Mouse (Mus musculus): ENCODE measurements around the gene Sh2d5. TPM values are rescaled to one million over a fixed set of nuclear protein-coding genes. Genes with fewer than 3 reads are reported as not detected.
A peak's percentile ranks its signal among the peaks of the same experiment; 100 is the strongest.

Sh2d5 gene
- total RNA-seq, 2 experiments from 2014 or later = 3.7 to 4.5 TPM

GRCm38 (mm10) chr4:138258663-138259062 is 8.5 kb downstream of the Sh2d5 start:
- DNase-seq (ENCODE audit: low spot score in 2 of 2) = no peak

DNA sequence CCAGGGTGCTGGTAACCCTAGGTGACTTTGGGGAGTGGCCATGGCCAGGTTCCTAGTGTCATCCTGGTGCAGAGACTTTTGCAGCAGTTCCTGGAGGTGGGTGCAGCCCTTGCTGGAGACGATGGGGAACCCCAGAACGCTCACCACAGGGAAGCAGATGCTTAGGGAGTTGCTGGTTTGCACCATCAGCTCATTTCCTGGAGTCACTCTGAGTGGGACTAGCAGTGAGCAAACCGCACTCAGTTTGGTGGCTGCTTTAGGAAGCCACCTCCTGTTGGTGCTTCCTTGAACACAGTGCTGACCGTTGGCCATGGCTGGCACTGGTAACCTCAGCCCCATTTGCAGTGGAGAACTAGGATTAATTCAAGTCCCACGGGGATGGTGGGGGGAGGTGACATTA is 9.3 kb downstream of the Sh2d5 start:
- no peak for DNase-seq (ENCODE audit: low spot score in 2 of 2)

DNA sequence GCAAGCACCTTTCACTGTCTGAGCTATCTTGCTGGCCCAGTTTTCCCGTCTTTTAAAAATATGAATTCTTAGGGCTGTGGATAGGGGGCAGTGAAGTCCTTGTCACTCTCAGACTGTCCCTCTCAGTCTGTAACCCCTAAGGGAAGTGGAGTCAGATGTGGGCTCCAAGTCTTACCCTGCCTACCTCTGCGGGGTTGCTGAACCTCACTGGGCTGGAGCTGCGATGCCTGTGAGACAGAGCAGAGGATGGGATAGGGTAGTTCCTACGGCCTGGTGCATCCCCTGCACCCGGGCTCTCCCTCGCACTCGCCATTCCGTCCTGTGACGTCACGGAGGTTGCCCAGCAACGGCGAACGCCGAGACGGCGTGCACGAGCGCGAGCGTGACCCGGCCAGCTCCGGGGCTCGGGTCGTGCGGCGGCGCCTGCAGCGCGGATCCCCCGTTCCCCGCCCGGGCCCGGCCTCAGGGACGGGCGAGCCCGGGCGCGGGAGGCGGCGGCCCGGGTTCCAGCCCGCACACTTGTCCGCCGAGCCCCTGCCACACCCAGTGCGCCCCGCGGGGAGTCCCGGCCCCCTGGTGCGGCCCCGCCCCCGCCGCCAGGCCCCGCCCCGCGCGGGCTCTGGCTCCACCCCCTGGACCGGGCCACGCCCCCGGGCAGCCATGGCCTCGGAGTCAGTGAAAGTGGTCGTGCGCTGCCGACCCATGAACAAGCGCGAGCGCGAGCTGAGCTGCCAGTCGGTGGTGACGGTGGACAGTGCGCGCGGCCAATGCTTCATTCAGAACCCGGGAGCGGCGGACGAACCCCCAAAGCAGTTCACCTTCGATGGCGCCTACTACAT is 11.9 kb downstream of the Sh2d5 start:
- peak; percentile 78 to 87 for DNase-seq (ENCODE audit: low spot score in 2 of 2)

DNA sequence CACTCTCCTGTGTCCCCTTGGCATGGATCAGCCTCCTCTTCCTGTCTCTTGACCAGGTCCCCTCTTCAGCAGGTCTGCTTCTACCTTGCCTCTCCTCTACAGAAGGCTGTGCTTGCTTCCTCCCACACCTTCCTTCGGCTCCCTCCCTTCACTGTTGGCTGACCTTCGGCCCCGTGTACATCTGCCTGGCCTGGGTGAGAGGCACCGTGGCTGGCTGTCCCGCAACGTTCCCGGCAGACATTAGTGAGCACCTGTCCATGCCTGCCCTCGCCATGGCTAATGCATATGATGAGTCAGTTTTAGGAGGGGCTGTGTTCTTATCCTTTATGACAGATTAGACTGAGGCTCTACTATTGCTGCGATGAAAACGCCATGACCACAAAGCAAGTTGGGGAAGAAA is 17.7 kb downstream of the Sh2d5 start:
- no peak for DNase-seq (ENCODE audit: low spot score in 2 of 2)

- no peak for DNase-seq (ENCODE audit: low spot score in 2 of 2)
Observed at GRCm38 (mm10) chr4:138272011-138272997, 22.1 kb downstream of the Sh2d5 start.

- no peak for DNase-seq (ENCODE audit: low spot score in 2 of 2)
Observed at GRCm38 (mm10) chr4:138278346-138278745, 28.1 kb downstream of the Sh2d5 start.

DNA sequence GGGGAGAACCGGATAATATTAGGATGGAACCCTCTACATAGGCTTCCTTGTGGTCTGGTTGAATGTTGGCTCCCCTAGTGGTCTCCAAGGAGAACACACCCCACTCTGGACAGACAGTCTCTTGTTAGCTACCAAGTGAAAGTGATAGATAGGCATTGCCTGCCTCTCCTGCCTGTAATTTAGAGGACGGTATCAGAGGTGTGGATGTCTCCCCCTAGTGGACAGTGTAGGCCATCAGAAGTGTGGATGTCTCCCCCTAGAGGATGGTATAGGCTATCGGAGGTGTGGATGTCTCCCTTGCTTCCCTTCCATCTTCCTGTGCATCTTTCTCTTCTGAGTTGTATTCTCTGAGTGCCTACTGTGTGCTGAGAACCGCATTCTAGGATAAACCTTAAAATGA is 32.6 kb downstream of the Sh2d5 start:
- DNase-seq (ENCODE audit: low spot score in 2 of 2) = peak in 1 of 2 experiments; percentile 64

DNA sequence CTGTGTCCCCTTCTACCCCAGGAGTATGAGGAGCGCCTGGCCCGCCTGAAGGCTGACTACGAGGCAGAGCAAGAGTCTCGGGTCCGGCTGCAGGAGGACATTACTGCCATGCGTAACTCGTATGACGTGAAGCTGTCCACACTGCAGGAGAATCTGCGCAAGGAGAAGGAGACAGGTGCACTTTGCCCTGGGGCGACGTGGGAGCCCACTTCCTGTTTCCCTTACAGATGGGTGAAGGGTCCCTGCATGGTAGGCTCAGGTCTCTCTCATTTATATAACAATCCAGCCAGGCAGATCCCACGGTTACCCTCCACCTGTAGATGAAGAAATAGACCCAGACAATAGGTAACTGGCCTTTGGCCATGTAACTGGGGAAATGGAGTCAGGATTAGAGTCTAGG is 36.2 kb downstream of the Sh2d5 start:
- DNase-seq (ENCODE audit: low spot score in 2 of 2) = no peak

DNA sequence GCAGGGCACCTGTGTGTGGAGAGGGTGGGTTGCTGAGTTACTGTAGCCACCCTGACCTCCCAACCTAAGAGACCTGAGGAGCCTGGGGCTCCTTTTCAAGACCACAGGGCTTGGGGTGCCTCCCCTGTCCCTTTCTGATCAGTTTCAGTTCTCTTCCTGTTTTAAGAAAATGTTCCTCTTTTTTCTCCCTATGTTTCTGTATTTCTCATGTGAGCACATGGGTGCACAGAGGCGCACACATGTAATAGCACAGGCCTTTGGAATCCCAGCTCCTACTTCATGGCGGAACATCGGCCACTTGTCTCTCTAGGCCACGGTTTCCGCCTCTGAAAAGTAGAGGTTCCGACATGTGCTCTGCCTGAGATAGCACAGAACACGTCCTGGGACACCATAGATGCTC is 38.5 kb downstream of the Sh2d5 start:
- no peak for DNase-seq (ENCODE audit: low spot score in 2 of 2)

DNA sequence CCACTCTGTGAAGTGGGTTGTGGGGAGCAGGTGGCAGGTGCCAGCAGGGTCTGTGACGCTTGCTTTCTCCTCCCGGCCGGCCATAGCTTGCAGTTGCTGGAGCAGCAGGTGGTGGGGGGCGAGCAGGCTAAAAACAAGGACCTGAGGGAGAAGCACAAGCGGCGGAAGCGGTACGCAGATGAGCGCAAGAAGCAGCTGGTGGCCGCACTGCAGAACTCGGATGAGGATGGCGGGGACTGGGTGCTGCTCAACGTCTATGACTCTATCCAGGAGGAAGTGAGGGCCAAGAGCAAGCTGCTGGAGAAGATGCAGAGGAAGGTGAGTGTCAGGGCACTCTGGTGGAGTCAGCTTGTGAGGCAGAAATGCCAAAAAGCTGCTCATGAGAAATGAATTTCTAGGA is 41.8 kb downstream of the Sh2d5 start:
- no peak for DNase-seq (ENCODE audit: low spot score in 2 of 2)

- no peak for DNase-seq (ENCODE audit: low spot score in 2 of 2)
Observed at GRCm38 (mm10) chr4:138293261-138293948, 43.2 kb downstream of the Sh2d5 start.

DNA sequence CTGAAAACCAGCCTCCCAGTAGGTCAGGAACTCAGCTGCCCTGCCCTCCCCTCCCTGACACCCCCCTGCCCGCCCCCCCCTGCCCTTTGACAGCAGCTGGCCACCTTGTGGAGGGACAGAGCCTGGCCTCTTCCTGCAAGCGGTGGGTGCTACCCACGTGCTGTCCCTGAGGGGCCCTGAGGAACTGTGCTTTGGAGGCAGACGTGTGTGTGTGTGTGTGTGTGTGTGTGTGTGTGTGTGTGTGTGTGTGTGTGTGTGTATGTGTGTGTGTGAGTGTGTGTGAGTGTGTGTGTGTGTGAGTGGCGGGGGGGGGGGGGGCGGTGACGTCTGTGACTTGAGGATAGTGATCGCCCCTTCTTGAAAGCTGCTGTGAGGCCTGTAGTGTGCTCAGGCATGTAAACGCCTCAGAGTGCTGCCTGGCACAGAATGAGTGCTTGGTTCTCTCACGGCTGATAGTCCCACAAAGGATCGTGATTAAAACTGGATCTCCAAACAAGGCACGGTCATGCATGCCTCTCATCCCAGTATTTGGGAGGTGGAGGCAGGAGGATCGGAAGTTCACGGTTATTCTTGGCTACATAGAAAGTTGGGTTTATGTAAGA is 43.8 kb downstream of the Sh2d5 start:
- no peak for DNase-seq (ENCODE audit: low spot score in 2 of 2)

DNA sequence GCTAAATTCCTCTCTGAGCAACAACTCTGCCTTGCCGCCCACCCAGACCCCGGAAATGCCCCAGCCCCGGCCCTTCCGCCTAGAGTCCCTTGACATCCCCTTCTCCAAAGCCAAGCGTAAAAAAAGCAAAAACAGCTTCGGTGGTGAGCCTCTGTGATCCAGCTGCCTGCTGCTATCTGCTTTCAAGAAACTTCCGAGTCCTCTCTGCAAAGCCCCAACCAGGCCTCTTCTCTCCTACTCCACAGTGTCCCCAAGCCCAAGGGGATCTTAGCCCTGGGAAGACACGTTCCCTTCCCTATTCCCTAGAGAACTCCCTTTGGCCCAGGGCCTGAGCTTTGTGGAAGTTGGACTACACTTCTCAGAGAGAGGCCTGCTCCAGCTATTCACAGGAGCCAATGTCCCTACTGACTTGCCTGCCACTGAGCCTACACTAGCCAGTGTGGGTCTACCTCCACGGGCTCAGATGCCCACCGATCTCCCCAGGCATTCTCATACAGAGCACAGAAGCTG is 51.1 kb downstream of the Sh2d5 start:
- no peak for DNase-seq (ENCODE audit: low spot score in 2 of 2)

- no peak for DNase-seq (ENCODE audit: low spot score in 2 of 2)
Observed at GRCm38 (mm10) chr4:138303011-138303410, 52.8 kb downstream of the Sh2d5 start.

- DNase-seq (ENCODE audit: low spot score in 2 of 2) = no peak
Observed at GRCm38 (mm10) chr4:138303742-138304141, 53.5 kb downstream of the Sh2d5 start.

DNA sequence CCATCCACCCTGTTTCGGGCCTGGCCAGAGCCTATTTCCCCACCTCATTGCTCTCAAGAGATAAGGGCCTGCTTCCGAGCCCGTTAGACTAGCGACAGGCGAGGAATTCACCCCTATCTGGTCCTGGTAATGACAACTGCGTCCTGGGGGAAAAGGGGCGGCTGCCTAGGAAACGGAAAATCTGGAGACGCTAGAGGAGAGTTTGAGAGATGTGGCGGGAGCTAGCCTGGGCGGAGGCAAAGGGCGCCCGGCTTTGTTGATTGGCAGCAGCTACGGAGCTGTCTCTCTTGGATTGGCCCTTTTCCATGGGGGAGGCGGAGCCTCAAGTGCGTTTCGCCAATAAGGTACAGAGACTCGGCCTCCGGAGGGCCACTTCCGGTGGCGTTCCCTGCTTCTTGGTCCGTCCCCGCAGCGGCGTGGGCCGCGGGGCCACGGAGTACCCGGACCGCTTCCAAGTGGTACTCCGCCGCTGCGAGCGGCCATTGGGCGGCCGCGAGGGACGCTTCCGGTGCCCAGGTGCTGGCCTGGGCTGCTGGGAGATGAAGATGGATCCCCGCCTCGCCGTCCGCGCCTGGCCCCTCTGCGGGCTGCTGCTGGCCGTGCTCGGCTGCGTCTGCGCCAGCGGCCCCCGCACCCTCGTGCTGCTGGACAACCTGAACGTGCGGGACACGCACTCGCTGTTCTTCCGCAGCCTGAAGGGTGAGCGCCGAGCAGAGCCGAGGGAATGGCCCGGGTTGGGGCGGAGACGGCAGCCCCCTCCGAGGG is 54.3 kb downstream of the Sh2d5 start, which contains the start of gene Ddost:
Ddost (plus strand) TSS at position 391 of the 765 bp plus-strand sequence.
- DNase-seq (ENCODE audit: low spot score in 2 of 2) = peak; percentile 86 to 94

GRCm38 (mm10) chr4:138307025-138307424 is 56.8 kb downstream of the Sh2d5 start:
- no peak for DNase-seq (ENCODE audit: low spot score in 2 of 2)

DNA sequence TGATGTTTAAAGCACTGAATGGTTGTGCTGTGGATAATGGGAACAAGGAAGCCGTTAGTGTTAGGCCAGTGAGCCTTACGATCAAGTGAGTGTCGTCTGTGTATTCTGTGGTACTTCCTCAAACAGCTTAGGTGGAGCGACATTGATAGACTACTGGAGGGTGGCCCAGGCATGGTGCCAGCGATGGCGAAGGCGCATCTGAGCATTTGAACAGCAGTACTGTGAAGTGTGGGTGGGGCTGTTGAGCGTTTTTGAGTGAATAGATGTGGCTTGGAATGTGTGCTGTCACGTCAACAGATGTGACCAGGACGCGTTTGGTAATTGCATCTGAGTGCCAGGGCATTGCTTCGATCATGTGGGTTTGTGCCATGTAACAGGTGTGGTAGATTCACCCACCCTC is 57.5 kb downstream of the Sh2d5 start:
- DNase-seq (ENCODE audit: low spot score in 2 of 2) = no peak

GRCm38 (mm10) chr4:138310311-138310910 is 60.2 kb downstream of the Sh2d5 start:
- no peak for DNase-seq (ENCODE audit: low spot score in 2 of 2)

All from adrenal gland, postnatal 4 days (tissue).